Comparison of ENCODE assay signal across 13 mouse cellular contexts in the genomic region with DNA sequence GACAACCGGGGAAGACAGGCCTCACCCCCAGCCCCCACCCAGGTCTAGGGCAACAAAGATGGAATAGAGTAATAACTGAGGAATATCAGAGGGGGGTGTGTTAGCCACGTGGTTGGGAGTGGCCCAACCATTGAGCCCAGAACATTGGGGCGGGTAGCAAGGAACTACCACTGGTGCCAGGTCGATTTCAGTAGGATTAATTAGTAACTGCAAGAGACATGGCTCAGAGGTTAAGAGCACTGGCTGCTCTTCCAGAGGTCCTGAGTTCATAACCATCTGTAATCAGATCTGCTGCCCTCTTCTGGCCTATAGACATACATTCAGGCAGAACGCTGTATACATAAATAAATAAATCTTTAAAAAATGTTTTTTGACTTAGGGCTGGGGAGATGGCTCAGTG. TPM values are rescaled to one million over a fixed set of nuclear protein-coding genes. Genes with fewer than 3 reads are reported as not detected.
DNase-seq lines count a peak whose midpoint lies in the region; TF ChIP-seq lines count a peak whose summit lies in the region.
"Had no signal": no experiment of that assay in that cellular context is flagged by ENCODE, and none has a peak within 500 bp of the region (broad histone marks: within the 10 kb centered on the region; RNA-seq: fewer than 3 reads in every experiment).

No protein-coding gene starts in this region.

- H3K27ac ChIP-seq in layer of hippocampus, adult 2 months, result no peak overlapping the region
- H3K27ac ChIP-seq in kidney, adult 2 months (ENCODE audit: insufficient read depth, low read depth, low read length), result peak overlapping the region; percentile 88
- H3K27ac ChIP-seq in macrophage, result peak overlapping the region; percentile 94
- H3K27ac ChIP-seq in forebrain, embryonic 10.5 days, result no peak overlapping the region
- H3K27ac ChIP-seq: midbrain, embryonic 10.5 days had no signal

- H3K27me3 ChIP-seq in kidney, adult 2 months (replicated peaks; ENCODE audit: control insufficient read depth, insufficient read depth, low read length), result no peaks in the 10 kb centered on the region
- H3K27me3 ChIP-seq in forebrain, embryonic 10.5 days (ENCODE audit: poor library complexity, severe bottlenecking), result no peaks in the 10 kb centered on the region

- peaks cover 25% of the 10 kb centered on the region for H3K79me2 ChIP-seq in macrophage (ENCODE audit: inconsistent target)

- H3K4me1 ChIP-seq in kidney, adult 2 months (ENCODE audit: control insufficient read depth, insufficient read depth, low read length), result peaks cover 22% of the 10 kb centered on the region
- peaks cover 37% of the 10 kb centered on the region for H3K4me1 ChIP-seq in forebrain, embryonic 10.5 days

- no peaks in the 10 kb centered on the region for H3K9me3 ChIP-seq in forebrain, embryonic 10.5 days
- H3K9me3 ChIP-seq: hindbrain, embryonic 10.5 days; midbrain, embryonic 10.5 days had no signal

- no peaks in the 10 kb centered on the region for H3K36me3 ChIP-seq in kidney, adult 2 months (ENCODE audit: control insufficient read depth, insufficient read depth, low read length)
- no peaks in the 10 kb centered on the region for H3K36me3 ChIP-seq in macrophage (ENCODE audit: inconsistent target)
- H3K36me3 ChIP-seq in forebrain, embryonic 10.5 days (replicated peaks), result peaks cover 14% of the 10 kb centered on the region

- no peak for DNase-seq in layer of hippocampus, adult 2 months (ENCODE audit: low spot score in 2 of 2)
- no peak for DNase-seq in layer of hippocampus, postnatal 36 days
- DNase-seq in ES-CJ7 (ENCODE audit: low read depth, low spot score), result peak; percentile 55
- peak; percentile 90 for DNase-seq in kidney, adult 2 months
- no peak for DNase-seq in layer of hippocampus, adult 11-12 months (ENCODE audit: low spot score)
- DNase-seq in cerebellum, postnatal 10 days, result no peak
- no peak for DNase-seq in forebrain, embryonic 10.5 days (ENCODE audit: extremely low spot score, low spot score)
- DNase-seq: gastrocnemius, postnatal 10 days had no signal

- TF ChIP-seq POLR2A in kidney, adult 2 months (IDR thresholded peaks at IDR 0.05; ENCODE audit: low read depth, low read length), result no peak

- 29% methylated on average over 5 of the region's 5 CpGs for WGBS in kidney, adult 2 months
- WGBS in macrophage (ENCODE audit: missing documents), result 58% methylated on average over 5 of the region's 5 CpGs
- 58% methylated on average over 5 of the region's 5 CpGs for WGBS in forebrain, embryonic 10.5 days

- TF ChIP-seq CTCF in layer of hippocampus, adult 2 months (conservative IDR thresholded peaks at IDR 0.05), result peak; percentile 67
- 0 out of 2 replicates have a peak, but pooled peaks have one; percentile 12 for TF ChIP-seq CTCF in kidney, adult 2 months (conservative IDR thresholded peaks at IDR 0.05; ENCODE audit: insufficient read depth, insufficient read length, low read depth, low read length)

- no peak overlapping the region for H3K4me3 ChIP-seq in layer of hippocampus, adult 2 months
- no peak overlapping the region for H3K4me3 ChIP-seq in kidney, adult 2 months (ENCODE audit: insufficient read depth, low read depth, low read length)
- H3K4me3 ChIP-seq in macrophage (ENCODE audit: inconsistent target), result no peak overlapping the region
- H3K4me3 ChIP-seq in forebrain, embryonic 10.5 days, result no peak overlapping the region
- H3K4me3 ChIP-seq: hindbrain, embryonic 10.5 days; midbrain, embryonic 10.5 days had no signal

RNA-seq across cellular contexts. Expression of a gene that starts 2.4 kb away (rescaled TPM):
- 1 to 10 TPM in 1 of 2 experiments, under 1 TPM in 1; 0.86 to 1.5 TPM for total RNA-seq in layer of hippocampus, adult 2 months (2021)
- 1 to 10 TPM in 1 of 2 experiments, under 1 TPM in 1; 0.77 to 1.4 TPM for total RNA-seq in layer of hippocampus, postnatal 36 days (2021)
- 0.75 and 1.3 TPM in 2 replicates for polyA plus RNA-seq in kidney, adult 2 months (2012; rRNA removed)
- total RNA-seq in macrophage (2018; cell fraction: chromatin; rRNA removed), result 10 to 100 TPM in 2 of 26 experiments, 1 to 10 TPM in 23, under 1 TPM in 1; 0.80 to 16.5 (median 4.9) TPM
- 10 to 100 TPM in 3 of 26 experiments, 1 to 10 TPM in 23; 1.3 to 12.6 (median 4.6) TPM for total RNA-seq in macrophage (2018; cell fraction: cytosol; rRNA removed)
- 10 to 100 TPM in 1 of 26 experiments, 1 to 10 TPM in 25; 1.6 to 19.6 (median 3.5) TPM for total RNA-seq in macrophage (2018; cell fraction: nucleus; rRNA removed)
- polyA plus RNA-seq in macrophage (2018), result 1.7 to 21.0 TPM (median 16.6 TPM) in 3 replicates
- 412 and 424 TPM in 2 replicates for polyA plus RNA-seq in forebrain, embryonic 10.5 days (2016; fragmentation: Nextera tagmentation; extraction: Ambion mirVana)

RNA-seq across cellular contexts. Expression of a gene that starts 13.9 kb away (rescaled TPM):
- total RNA-seq in layer of hippocampus, adult 2 months (2021), result not detected
- total RNA-seq in layer of hippocampus, postnatal 36 days (2021), result under 1 TPM in 1 of 2 experiments, not detected in 1; 0.33 TPM
- 0.08 and 0.10 TPM in 2 replicates for polyA plus RNA-seq in kidney, adult 2 months (2012; rRNA removed)
- under 1 TPM in 2 of 26 experiments, not detected in 24; 0.45 to 0.88 TPM for total RNA-seq in macrophage (2018; cell fraction: chromatin; rRNA removed)
- total RNA-seq in macrophage (2018; cell fraction: cytosol; rRNA removed), result not detected
- under 1 TPM in 1 of 26 experiments, not detected in 25; 0.37 TPM for total RNA-seq in macrophage (2018; cell fraction: nucleus; rRNA removed)
- not detected in 3 replicates for polyA plus RNA-seq in macrophage (2018)
- polyA plus RNA-seq in forebrain, embryonic 10.5 days (2016; fragmentation: Nextera tagmentation; extraction: Ambion mirVana), result not detected in 2 replicates
- total RNA-seq: gastrocnemius, postnatal 10 days; left cerebral cortex, adult 18-20 months had no signal
- polyA plus RNA-seq: embryonic facial prominence, embryonic 14.5 days; hindbrain, embryonic 10.5 days; midbrain, embryonic 10.5 days had no signal

RNA-seq across cellular contexts. Expression of a gene that starts 20.7 kb away (rescaled TPM):
- total RNA-seq in layer of hippocampus, adult 2 months (2021), result 1 to 10 TPM; 1.0 to 1.9 TPM
- under 1 TPM; 0.88 to 0.97 TPM for total RNA-seq in layer of hippocampus, postnatal 36 days (2021)
- 15.5 and 15.8 TPM in 2 replicates for polyA plus RNA-seq in kidney, adult 2 months (2012; rRNA removed)
- 10 to 100 TPM in 14 of 26 experiments, 1 to 10 TPM in 11, under 1 TPM in 1; 0.92 to 30.5 (median 10.2) TPM for total RNA-seq in macrophage (2018; cell fraction: chromatin; rRNA removed)
- total RNA-seq in macrophage (2018; cell fraction: cytosol; rRNA removed), result 1 to 10 TPM; 1.9 to 7.2 (median 3.2) TPM
- total RNA-seq in macrophage (2018; cell fraction: nucleus; rRNA removed), result 10 to 100 TPM in 3 of 26 experiments, 1 to 10 TPM in 22, under 1 TPM in 1; 0.86 to 80.6 (median 3.9) TPM
- 1.1 to 37.4 TPM (median 6.2 TPM) in 3 replicates for polyA plus RNA-seq in macrophage (2018)
- 167 and 178 TPM in 2 replicates for polyA plus RNA-seq in forebrain, embryonic 10.5 days (2016; fragmentation: Nextera tagmentation; extraction: Ambion mirVana)

RNA-seq across cellular contexts. Expression of a gene that starts 20.9 kb away (rescaled TPM):
- total RNA-seq in layer of hippocampus, adult 2 months (2021), result 1 to 10 TPM; 4.8 to 7.2 TPM
- 1 to 10 TPM; 3.8 to 4.0 TPM for total RNA-seq in layer of hippocampus, postnatal 36 days (2021)
- 85.6 and 89.7 TPM in 2 replicates for polyA plus RNA-seq in kidney, adult 2 months (2012; rRNA removed)
- 10 to 100 TPM in 23 of 26 experiments, 1 to 10 TPM in 3; 3.2 to 34.1 (median 21.9) TPM for total RNA-seq in macrophage (2018; cell fraction: chromatin; rRNA removed)
- 1 to 10 TPM; 1.0 to 3.6 (median 2.4) TPM for total RNA-seq in macrophage (2018; cell fraction: cytosol; rRNA removed)
- 10 to 100 TPM in 12 of 26 experiments, 1 to 10 TPM in 14; 3.3 to 19.8 (median 9.4) TPM for total RNA-seq in macrophage (2018; cell fraction: nucleus; rRNA removed)
- polyA plus RNA-seq in macrophage (2018), result 2.9 to 4.4 TPM (median 3.6 TPM) in 3 replicates
- 4.0 and 4.8 TPM in 2 replicates for polyA plus RNA-seq in forebrain, embryonic 10.5 days (2016; fragmentation: Nextera tagmentation; extraction: Ambion mirVana)

RNA-seq across cellular contexts. Expression of a gene that starts 26.6 kb away (rescaled TPM):
- 1 to 10 TPM; 4.7 to 5.3 TPM for total RNA-seq in layer of hippocampus, adult 2 months (2021)
- 1 to 10 TPM; 3.0 to 3.8 TPM for total RNA-seq in layer of hippocampus, postnatal 36 days (2021)
- 14.9 and 20.1 TPM in 2 replicates for polyA plus RNA-seq in kidney, adult 2 months (2012; rRNA removed)
- 10 to 100 TPM; 12.7 to 60.0 (median 22.5) TPM for total RNA-seq in macrophage (2018; cell fraction: chromatin; rRNA removed)
- 10 to 100 TPM in 1 of 26 experiments, 1 to 10 TPM in 25; 2.6 to 10.4 (median 6.4) TPM for total RNA-seq in macrophage (2018; cell fraction: cytosol; rRNA removed)
- total RNA-seq in macrophage (2018; cell fraction: nucleus; rRNA removed), result 10 to 100 TPM in 25 of 26 experiments, 1 to 10 TPM in 1; 9.3 to 48.0 (median 19.3) TPM
- polyA plus RNA-seq in macrophage (2018), result 3.0 to 8.4 TPM (median 4.9 TPM) in 3 replicates
- polyA plus RNA-seq in forebrain, embryonic 10.5 days (2016; fragmentation: Nextera tagmentation; extraction: Ambion mirVana), result 4.4 and 6.4 TPM in 2 replicates

Comparison
In these comparisons a context has a peak if more than half of its experiments do, and no peak if none do; other contexts are left out.
1. DNase-seq: peak in ES-CJ7 (single experiment) and kidney, adult 2 months (single experiment); none in layer of hippocampus, adult 2 months (0 of 2), layer of hippocampus, postnatal 36 days (0 of 2), layer of hippocampus, adult 11-12 months (single experiment), cerebellum, postnatal 10 days (0 of 2) and forebrain, embryonic 10.5 days (single experiment).
2. H3K27ac ChIP-seq: peak in kidney, adult 2 months (single experiment) and macrophage (single experiment); none in layer of hippocampus, adult 2 months (single experiment) and forebrain, embryonic 10.5 days (single experiment).
3. RNA of a gene that starts 2.4 kb away (polyA plus RNA-seq): 412 to 424 TPM in forebrain, embryonic 10.5 days; 1.7 to 21.0 TPM in macrophage and 0.75 to 1.3 TPM in kidney, adult 2 months; every median in the first group is over 10 times any median in the second.